Mouse (Mus musculus) mouse embryonic stem cell (cell line): ENCODE data around the gene Pdxk.
"Not testable (repeated sequence)": the region's sequence is repeated elsewhere in the genome, so short reads cannot be mapped to it uniquely, and the experiment has no call there.

ENCODE experiments used
- in situ Hi-C, 2 experiments: fragments of 300-500 bp; cut with MboI; formaldehyde crosslinking; loops; 1 replicate in 1 of 2; 3 replicates in 1 of 2; pipeline ENCODE4 v1.14.3; 2019 to 2020; ENCODE audit warnings: low sequenced_read_pairs in 2 of 2, low pct_unique_long_range_greater_than_20kb in 1 of 2, mixed read lengths in 1 of 2; ENCODE audit not compliant: unreplicated experiment in 1 of 2

The Pdxk gene

GRCm38 (mm10) chr10:78428070-78428469, 36.7 kb downstream of the Pdxk start:
- in situ Hi-C loops = no loop called here

DNA sequence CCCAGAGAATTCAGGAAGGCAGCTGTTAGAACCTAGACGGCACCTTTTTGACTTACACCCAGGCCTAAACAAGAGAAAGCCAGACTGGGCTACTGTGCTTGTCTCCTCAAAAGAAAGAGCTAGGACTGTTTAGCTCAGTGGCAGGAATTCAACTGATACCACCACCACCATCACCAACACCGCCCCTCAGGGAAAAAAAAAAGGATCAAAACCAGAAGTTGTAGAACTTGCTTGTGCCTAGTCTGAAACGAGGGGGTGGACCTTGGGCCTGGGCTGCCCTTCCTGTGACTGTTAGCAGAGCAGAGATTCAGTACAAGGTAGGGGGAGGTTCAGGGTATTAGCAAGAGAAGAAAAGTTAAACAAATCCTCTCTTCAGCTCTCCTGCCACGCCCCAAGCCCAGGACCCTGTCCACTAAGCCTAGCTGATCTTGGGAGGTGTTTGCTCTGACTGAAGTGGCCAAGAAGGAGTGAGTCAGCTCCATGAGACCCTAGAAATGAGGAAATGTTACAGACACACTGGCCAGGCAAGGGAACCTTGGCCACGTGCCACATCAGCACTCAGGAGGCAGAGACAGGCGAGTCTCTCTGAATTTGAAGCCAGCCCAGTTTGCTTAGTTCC, 38.5 kb downstream of the Pdxk start:
- in situ Hi-C loops = no loop called here

DNA sequence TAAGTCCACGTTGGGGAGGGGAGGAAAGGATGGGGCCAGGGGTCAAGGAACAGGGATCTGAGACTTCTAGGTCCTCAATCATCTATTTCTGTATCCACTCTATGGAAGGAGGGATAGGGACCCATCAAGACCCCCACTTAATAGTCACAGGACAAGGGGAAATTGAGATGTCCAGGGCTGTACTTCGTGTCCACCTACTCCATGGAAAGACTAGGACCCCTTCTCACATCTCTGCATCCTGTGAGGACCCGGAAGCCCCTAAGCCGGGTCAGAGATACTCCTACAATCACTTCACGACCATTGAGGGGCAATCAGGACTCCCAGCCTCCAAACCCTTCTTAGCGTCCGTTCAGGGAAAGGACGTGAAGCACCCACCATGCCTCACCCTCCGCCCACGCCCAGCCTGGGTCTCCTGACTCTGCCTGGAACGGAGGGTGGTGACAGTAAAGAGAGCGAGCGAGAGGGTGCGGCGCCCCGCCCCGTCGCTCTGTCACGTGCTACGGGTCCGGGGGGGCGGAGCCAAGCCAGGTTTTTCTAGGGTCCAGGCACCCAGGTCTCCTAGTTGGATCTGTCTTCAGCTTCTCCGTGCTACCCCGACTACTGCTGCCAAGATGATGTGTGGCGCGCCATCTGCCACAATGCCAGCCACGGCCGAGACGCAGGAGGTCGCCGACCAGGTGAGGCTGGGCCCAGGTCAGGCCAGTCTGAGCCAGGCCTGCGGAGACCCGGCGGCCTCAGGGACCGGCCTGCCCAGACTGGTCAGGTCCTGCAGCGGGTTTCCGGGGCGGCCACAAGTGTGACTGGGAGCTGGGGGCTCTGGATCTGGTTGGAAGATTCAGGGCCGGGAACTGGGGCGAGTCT, 39.4 kb downstream of the Pdxk start, which contains the start of gene Cstb:
Gene Cstb (plus strand): TSS at position 489 of the 861 bp plus-strand sequence.
- in situ Hi-C loops = no loop called here

GRCm38 (mm10) chr10:78422614-78423013, 42.2 kb downstream of the Pdxk start:
- in situ Hi-C loops = no loop called here

DNA sequence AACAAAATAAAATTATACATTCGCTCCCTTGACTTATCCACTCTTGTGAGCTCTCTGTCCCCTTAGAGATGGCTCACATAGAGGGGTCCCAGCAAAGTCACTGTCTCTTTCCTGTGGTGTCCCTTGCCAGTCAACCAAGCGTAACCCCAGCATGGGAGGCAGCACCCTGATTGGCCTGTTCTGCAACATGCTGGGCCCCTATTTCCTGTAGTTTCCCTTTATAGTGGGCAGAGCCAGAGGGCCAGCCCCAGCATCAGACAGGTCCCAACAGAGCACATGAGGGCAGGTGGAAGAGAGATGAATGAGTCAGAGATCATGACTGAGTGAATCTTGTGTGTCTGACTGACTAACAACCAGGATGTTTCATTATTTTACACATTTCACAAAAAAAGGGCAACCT, 43.8 kb downstream of the Pdxk start:
- in situ Hi-C loops = no loop called here

DNA sequence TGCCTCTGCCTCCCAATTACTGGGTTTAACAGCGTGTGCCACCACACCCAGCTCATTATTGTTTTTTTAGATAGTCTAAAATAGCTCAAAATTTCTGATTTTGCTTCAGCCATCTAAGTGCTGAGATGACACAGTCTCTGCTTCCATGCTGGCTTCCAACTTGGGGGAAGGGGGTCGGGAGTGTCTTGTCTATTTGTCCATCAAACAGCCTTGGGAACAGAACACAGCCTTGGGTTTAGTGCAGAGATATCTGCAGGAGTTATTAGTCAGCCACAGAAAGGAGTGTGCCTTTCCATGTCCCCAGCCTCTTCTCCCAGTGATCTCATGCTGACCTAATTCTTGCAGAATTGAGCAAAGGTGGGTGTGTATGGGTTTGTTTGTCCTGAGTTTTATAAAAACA, 46.0 kb downstream of the Pdxk start:
- in situ Hi-C loops = no loop called here

DNA sequence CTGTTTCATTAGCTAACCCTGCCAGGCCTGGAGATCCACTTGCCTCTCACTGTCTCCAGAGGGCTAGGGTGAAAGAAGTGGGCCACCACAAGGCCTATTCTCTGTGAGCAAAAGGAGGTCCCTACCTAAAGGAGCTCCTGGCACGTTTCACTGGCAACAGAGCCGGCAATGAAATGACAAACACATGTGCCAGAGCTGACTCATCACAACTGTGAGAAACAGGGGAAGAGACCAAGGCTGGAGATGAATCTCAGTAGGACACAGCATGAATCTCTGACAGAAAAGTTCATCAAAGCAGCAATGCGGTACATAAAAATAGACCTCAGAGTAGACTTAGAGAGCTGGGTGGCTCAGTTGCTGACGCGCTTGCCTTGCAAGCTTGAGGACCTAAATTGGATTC, 46.9 kb downstream of the Pdxk start:
- in situ Hi-C loops = no loop called here

DNA sequence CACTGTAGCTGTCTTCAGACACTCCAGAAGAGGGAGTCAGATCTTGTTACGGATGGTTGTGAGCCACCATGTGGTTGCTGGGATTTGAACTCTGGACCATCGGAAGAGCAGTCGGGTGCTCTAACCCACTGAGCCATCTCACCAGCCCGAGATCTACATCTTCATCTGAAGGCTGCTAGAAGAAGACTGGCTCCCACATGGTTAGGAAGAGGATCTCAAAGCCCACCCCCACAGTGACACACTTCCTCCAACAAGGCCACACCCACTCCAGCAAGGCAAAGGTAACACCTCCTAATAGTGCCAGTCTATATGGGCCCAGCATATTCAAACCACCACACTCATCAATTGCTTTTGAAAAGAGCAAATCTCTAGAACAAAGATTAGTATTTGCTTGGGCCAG, 49.8 kb downstream of the Pdxk start:
- in situ Hi-C loops = not testable (repeated sequence)

DNA sequence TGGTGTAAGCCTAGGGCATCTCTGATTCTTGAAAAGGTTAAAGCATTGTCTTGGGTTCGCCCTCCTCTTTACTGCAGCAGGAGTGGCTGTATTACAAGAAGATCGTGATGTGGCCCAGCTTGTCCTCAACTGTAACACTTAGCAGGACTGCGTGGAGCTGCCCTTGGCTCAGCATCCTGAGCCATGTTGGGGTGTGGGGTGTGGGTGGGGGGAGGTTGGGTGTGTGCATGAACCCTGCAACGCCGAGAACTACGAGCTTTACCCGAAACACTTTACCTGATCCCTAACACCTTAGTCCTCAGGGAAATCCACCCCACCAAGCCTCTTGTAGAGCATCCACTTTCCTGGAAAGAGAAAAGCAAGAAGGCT, 51.6 kb downstream of the Pdxk start:
- in situ Hi-C loops = no loop called here

GRCm38 (mm10) chr10:78412319-78413151, 52.2 kb downstream of the Pdxk start, which contains the start of gene Rrp1:
Gene Rrp1 (minus strand): TSS chr10:78413043.
- in situ Hi-C loops = no loop called here

GRCm38 (mm10) chr10:78411851-78412250, 52.9 kb downstream of the Pdxk start:
- in situ Hi-C loops = no loop called here

- in situ Hi-C loops = no loop called here
Measured at GRCm38 (mm10) chr10:78409035-78409788, 55.6 kb downstream of the Pdxk start.

DNA sequence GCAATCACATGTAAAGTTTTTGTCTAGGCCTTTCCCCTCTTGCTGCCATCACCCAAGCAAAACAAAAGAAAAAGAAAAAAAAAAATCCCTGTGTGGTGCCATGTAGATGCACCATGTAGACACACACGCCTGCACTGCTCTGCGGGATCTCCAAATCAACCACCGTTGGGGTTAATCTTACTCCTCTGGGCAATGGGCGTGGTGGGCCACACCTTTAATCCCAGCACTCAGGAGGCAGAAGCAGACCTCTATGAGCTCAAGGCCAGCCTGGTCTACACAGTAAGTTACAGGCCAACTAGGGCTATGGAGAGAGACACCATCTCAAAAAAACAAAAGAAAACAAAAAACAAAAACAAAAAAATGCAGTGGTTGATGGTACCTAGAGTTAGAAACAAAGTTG, 57.6 kb downstream of the Pdxk start:
- in situ Hi-C loops = no loop called here

- in situ Hi-C loops = no loop called here
Measured at GRCm38 (mm10) chr10:78406152-78406551, 58.6 kb downstream of the Pdxk start.

DNA sequence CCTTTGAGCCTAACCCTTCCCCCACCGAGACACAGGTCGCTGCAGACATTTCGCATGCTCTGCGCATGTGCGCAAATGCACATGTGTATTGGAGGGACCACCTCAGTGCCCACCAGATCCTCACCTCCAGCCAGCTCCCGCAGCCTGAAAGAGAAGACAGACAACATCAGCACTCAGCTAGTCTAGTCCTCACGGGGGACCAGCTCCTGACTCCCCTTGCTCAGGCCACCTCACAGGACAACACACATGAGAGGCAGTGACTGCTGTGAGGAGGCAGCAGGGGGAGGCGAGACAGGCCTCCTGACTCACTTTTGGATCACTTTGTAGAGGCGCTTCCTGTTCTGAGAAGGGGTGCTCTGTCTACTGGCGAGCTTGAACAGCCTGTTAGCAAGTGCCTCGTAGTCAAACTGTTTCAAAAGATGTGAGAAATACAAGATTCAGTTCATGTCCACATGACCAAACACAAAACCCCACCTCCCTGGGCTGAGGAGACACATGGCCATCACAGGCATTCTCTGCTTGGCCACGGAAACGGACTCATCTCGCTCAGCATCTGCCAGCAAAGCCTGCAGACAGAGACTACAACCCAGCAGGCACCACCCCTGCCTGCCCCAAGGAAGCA, 62.4 kb downstream of the Pdxk start:
- in situ Hi-C loops = no loop called here

GRCm38 (mm10) chr10:78401127-78401526, 63.6 kb downstream of the Pdxk start:
- in situ Hi-C loops = no loop called here

GRCm38 (mm10) chr10:78399090-78399657, 65.6 kb downstream of the Pdxk start:
- in situ Hi-C loops = no loop called here

- in situ Hi-C loops = no loop called here
Measured at GRCm38 (mm10) chr10:78396625-78396885, 68.2 kb downstream of the Pdxk start.
